Mouse (Mus musculus): Measurements from ENCODE around the gene Zdhhc3.

DNA sequence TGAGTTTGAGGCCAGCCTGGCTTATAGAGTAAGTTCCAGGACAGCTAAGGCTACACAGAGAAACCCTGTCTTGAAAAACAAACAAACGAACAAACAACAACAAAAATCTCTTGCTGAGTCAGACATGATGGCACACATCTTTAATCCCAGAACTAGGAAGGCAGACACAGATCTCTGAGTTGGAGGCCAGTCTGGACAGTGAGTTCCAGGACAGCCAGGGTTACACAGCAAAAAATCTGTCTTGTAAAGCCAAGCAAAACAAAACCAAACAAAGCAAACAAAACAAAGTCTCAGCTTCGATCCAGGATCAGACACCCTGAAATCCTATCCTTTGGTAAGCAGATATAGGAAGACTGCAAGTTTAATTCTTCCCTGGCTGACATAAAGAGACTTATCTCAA lies 48.8 kb upstream of the Zdhhc3 start:
- TF ChIP-seq MYOG (IDR thresholded peaks at IDR 0.05; ENCODE audit: control insufficient read depth in 1 of 3, insufficient read depth in 1 of 3, insufficient read length in 2 of 3, low read depth in 2 of 3), result no peak
- TF ChIP-seq POLR2A (IDR thresholded peaks at IDR 0.05; ENCODE audit: insufficient read length, low read depth), result no peak
- no peak for TF ChIP-seq USF1 (IDR thresholded peaks at IDR 0.05; ENCODE audit: low read depth)
- TF ChIP-seq POLR2AphosphoS2 (IDR thresholded peaks at IDR 0.05; ENCODE audit: insufficient read length, low read depth), result no peak
- TF ChIP-seq MAX (IDR thresholded peaks at IDR 0.05; ENCODE audit: low read depth), result no peak
- no peak for TF ChIP-seq CEBPB (IDR thresholded peaks at IDR 0.05; ENCODE audit: insufficient read depth, poor library complexity, severe bottlenecking)
- no peak for TF ChIP-seq SRF (IDR thresholded peaks at IDR 0.05; ENCODE audit: control insufficient read depth, insufficient read length, low read depth)

All from myocyte (in vitro differentiated cells).